Mouse (Mus musculus): ENCODE measurements around the gene Adcy5.

The Adcy5 gene

GRCm38 (mm10) chr16:35154641-35155390 lies at the start of gene Adcy5:
Gene Adcy5 (plus strand): TSS chr16:35154877.
- in situ Hi-C loops (cut with MboI), result no loop called here

DNA sequence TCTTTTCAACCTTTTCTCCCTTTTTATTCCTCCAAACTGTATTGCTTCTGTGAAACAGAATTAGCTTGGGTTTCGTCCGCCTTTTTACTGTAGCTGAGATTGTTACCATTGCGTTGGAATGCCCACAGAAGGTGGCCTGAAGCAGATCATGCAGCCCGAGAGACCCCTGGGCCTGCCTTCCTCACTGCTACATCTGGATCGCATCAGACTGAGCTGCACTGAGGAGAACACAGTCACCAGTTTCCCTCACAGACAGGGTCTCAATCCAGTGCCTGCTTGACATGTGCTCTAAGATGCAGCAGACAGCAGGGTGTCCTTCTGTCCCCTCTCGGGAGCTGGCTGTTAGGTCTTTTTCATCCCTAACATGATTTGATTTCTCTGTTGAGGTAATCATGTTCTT lies 46.7 kb upstream of the Adcy5 start:
- in situ Hi-C loops (cut with MboI), result no loop called here

GRCm38 (mm10) chr16:35109156-35109555 lies 45.5 kb upstream of the Adcy5 start:
- in situ Hi-C loops (cut with MboI), result no loop called here

GRCm38 (mm10) chr16:35109656-35110291 lies 44.9 kb upstream of the Adcy5 start:
- in situ Hi-C loops (cut with MboI), result no loop called here

- in situ Hi-C loops (cut with MboI), result no loop called here
Measured at GRCm38 (mm10) chr16:35110410-35111142, 44.1 kb upstream of the Adcy5 start.

DNA sequence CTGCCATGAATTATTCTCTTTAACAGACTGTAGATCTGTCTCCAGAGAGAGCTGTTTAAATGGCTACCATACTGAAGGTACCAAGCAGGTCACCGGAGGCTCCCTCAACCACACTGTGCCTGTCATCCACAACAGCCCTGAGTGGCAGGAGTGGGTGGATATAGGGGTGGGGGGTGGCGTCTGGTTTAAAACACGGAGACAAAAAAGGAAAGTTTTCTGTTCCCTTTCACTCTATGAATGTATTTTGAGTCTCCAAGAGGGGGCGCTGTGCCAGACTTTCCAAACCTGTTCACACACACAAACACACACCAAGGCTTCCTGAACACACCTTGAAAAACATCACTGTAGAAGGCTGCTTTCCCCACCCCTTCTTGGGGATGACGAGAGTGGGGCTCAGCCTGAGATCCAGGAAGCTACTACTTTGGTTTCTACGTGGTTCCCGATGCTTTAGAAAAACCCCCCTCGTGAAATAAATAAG lies 43.5 kb upstream of the Adcy5 start:
- in situ Hi-C loops (cut with MboI), result no loop called here

DNA sequence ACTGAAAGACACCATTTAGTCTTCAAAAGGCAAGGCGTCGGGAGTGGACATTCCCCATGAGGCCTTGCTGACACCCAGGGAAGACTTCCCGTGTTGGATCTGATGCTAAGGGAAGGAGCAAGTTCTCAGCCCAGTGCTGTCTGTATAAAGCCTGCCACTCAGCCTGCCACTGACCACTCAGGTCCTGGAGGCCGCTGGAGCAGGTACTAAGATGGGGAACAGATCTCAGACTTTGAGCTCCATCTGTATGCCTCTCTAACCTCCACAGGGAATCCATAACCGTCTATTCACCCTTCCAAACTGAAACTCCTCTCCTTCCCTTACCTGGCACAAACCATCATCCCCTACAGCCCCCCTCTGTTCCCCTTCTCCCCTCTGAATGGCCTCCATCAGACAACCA lies 41.2 kb upstream of the Adcy5 start:
- in situ Hi-C loops (cut with MboI), result no loop called here

- in situ Hi-C loops (cut with MboI), result no loop called here
Measured at GRCm38 (mm10) chr16:35116328-35116956, 38.2 kb upstream of the Adcy5 start.

DNA sequence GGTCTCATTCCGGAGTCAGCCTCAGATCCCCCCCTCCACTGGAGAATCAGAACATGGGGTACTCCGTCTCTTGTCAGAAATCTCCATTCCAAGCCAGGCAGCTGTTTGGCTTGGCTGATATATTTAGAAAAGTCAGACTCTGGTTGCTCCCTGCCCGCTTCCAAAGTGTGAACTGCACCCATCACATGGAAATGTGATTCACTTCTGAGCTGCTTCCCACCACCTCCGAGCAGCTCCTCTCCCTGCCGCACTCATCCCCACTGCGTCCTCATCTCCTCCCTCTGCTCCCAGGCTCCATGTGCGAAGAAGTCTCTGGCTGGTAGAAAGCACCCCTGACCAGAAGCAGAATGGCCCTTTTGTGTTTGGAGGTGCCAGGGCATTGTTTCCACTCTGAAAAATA lies 37.2 kb upstream of the Adcy5 start:
- in situ Hi-C loops (cut with MboI), result no loop called here

DNA sequence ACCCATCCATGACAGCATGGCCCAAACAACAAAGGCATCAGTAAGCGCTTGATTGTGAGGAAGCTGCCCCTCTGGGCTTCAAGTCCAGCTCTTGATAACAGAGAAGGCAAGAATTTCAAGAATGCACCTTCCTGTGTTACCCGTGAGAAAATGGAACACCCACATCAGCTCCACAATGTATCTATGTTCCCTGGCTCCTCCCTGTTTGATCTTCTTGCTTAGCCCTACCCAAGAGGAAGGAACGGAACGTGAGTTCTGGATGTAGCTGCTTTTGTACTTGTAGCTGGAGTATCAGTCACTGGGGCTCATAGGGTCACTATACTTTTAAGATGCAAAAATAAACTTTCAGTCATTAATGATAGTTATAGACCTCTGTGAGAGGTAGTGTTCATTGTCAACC lies 34.1 kb upstream of the Adcy5 start:
- in situ Hi-C loops (cut with MboI), result no loop called here

DNA sequence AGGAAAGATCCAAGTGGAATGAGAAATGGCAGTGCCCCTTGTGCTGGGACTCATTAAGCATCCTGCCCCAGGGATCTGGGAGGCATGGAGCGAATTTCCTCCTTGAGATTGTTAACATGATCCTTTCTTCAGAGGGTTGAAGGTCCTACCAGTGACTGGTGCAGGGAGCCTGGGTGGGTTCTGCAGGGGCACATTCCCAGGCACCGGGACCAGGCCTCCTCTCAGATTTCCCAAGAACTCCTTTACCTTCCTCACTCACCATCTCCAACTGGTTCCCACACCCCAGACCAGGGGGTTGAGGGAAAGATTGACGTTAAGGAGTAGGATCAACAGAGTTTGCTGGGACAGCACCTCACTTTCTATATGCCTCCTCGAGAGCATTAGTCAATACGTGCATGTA lies 27.4 kb upstream of the Adcy5 start:
- in situ Hi-C loops (cut with MboI), result no loop called here

- in situ Hi-C loops (cut with MboI), result no loop called here
Measured at GRCm38 (mm10) chr16:35130172-35130571, 24.5 kb upstream of the Adcy5 start.

GRCm38 (mm10) chr16:35139416-35139815 lies 15.3 kb upstream of the Adcy5 start:
- in situ Hi-C loops (cut with MboI), result no loop called here

GRCm38 (mm10) chr16:35139873-35140619 lies 14.6 kb upstream of the Adcy5 start:
- in situ Hi-C loops (cut with MboI), result no loop called here

GRCm38 (mm10) chr16:35140620-35140975 lies 14.1 kb upstream of the Adcy5 start:
- in situ Hi-C loops (cut with MboI), result no loop called here

GRCm38 (mm10) chr16:35141839-35142238 lies 12.8 kb upstream of the Adcy5 start:
- in situ Hi-C loops (cut with MboI), result no loop called here

GRCm38 (mm10) chr16:35146153-35146552 lies 8.5 kb upstream of the Adcy5 start:
- in situ Hi-C loops (cut with MboI), result no loop called here

DNA sequence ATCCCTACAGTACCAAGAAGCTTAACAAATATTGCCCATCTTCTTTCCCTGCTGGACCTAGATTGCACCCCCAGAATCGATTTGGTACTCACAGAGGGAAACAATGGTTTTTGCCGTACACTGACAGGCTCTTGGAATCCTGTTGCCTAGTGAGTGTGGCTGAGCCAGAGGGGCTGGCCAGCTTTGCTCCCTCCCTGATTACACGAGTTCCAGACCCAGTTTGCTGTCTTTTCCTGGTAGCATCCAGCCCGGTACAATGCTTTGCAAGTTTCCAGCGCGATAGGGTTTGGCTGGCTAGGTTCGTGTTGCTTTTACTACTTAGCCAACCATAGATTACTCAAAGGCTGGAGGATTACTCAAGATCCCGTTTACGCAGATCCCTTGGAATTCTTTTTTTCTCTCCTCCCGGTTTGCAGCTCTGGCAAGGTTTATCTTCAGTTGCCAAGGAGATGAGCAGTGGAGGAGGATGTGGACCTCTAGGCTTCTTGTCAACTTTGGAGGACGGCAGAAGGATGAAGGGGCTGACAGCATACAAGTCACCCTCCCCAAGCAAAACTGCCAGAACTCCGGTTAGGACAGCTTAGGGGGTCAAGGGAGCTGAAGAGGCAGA lies 1.4 kb upstream of the Adcy5 start:
- in situ Hi-C loops (cut with MboI), result no loop called here

DNA sequence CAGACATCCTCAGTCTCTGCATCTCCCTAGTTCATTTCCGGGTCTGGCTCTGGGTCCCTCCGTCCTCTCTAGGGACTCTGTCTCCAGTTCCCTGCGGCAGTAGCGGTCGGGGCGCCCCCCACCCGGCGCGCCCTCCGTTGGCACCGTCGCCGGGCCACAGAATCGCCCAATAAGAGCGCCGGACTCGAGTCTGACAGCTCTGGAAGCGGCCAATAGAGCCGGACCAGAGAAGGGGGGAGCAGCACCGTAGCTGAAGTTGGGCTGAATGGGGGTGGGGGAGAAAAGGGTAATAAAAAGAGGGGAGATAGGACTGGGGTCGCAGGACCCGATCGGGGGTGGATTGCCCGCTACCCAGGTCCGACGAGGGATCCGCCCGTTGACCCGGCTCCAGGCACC lies 434 bp upstream of the Adcy5 start:
- in situ Hi-C loops (cut with MboI), result no loop called here

DNA sequence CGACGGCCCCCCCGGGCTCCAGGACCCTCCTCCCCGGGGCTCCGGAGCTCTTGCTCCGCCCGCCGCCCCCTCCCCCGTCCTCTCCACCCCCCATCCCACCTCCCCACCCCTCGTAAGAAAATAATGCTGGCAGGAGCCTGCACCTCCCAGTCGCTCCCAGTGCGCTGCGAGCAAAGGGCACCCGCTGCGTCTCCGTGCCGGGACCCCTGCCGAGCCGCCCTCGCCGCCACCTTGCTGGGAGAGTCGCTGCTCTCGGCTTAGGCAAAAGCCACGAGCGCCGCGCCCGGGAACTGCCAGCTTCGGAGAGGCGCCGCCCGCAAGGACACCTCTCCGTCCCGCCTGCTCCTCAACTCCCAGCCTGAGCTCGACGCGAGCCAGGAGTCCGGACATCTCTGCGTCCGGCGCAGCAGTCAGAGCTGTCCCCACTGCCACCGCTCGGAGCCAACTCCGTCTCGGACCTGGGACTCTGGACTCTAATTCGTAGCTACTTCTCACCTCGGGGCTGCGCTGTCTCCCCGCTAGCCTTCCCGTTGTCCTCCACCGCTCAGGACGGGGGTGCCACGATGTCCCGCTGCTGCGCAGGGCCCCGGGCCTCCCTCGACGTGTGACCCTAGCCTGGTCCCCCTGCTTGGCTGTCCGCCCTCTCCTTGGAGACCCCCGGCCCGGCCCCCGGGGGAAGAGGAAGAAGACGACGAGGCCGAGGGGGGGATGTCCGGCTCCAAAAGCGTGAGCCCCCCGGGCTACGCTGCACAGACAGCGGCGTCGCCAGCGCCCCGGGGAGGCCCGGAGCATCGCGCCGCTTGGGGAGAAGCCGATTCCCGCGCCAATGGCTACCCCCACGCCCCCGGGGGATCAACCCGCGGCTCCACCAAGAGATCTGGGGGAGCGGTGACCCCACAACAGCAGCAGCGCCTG lies 971 bp downstream of the Adcy5 start:
- in situ Hi-C loops (cut with MboI), result no loop called here
